Mouse (Mus musculus): ENCODE measurements at regions not wholly inside any gene's neighbourhood (a gene's known extent, or its start where the extent isn't known, plus 50 kb on each side); places are given as distances from the start of the nearest gene placed in this dataset.

- DNase-seq, result no peak
Observed at GRCm38 (mm10) chr10:108033317-108033795, 121.4 kb upstream of the Otogl start.

GRCm38 (mm10) chr10:108027506-108027905 is 115.6 kb upstream of the Otogl start:
- DNase-seq, result no peak

- peak; percentile 7 for DNase-seq
Observed at GRCm38 (mm10) chr10:108024227-108024626, 112.3 kb upstream of the Otogl start.

DNA sequence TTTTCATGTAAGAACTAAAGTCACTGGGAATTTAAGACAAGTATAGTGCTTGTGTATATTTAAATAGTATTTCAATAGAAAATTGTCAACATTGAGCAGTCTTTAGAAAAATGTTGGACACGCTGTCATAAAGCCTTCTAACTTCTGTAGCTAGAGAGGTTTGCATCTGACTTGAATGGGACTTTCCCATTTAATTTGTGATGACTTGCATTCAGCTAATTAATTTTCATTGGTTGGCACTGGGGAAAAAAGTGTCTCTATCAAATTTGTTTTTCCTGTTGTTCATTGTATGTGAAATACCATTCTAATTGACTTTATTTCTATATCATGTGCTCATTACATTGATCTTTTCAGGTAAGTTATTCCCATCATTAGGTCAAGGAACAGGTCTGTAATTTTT is 104.6 kb upstream of the Otogl start:
- DNase-seq, result no peak

DNA sequence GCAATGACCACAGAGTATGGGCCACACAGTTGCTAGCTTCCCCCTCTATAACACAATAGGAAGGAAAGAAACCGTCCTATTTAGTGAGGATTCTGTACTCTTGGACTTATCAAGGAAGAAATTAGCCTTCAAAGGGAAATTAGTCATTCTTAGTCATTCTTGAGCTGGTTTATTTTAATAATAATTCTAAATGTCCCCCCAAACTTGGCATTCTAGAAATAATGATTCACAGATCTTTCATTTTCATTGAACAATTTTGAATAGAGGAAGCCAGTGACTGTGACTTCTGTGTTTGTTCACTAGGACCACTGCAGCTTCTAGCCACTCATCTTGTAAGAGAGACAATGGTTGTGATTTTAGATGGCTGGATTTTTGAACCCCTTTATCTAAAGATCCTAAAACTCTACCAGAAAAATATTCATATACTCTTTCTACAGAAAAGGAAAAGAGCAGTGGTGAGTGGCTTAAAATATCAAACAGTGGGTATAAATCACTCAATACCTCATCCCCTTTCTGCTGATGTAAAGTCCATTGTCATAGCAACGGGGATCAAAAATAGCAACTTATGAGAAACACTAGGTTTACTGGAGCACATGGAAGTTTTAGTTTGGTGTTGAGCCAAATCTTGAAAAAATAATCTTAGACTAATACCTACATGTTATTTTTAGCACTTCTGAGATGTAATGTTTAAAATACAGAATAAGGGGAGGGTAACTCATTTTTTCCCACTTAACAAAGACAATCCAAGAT is 83.1 kb upstream of the Otogl start:
- no peak for DNase-seq

DNA sequence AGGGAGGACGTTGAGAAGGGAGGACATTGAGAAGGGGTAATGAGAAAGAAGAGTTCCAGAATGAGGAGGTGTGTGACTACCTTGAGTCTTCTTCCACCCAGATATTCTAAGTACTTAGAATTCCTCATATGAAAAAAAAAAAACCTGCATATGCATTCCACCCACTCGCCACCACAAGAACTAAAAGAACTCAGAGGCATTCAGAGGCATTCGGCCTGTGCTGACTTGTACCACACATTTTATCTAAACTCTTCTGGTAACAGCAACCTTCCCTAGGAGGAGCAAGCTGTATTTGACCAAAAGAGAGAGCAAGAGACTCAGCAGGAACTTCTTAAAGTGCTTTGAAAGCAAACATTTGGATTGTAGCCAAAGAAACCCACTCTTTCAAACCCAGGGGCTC is 80.7 kb upstream of the Otogl start:
- DNase-seq, result no peak

- no peak for DNase-seq
Observed at GRCm38 (mm10) chr10:107990557-107990956, 78.6 kb upstream of the Otogl start.

- no peak for DNase-seq
Observed at GRCm38 (mm10) chr10:107989913-107990312, 78.0 kb upstream of the Otogl start.

GRCm38 (mm10) chr10:107982632-107983031 is 70.7 kb upstream of the Otogl start:
- DNase-seq, result no peak

DNA sequence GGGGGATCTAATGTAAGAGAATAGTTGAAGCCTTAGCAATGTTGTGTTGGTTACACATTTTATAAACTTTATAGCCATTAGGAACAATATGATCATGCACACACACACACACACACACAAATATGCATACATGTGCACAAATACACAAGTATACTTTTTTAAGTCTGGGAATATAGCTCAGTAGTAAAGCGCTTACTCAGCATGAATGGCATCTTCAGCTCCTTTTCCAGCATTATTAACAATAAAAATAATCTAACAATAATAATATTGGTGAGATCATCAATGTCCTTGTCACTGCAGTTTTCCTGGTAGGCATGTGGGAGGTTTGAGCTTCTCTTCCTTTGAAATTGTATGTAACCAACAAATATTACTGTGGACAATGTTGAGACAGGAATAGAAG is 70.1 kb upstream of the Otogl start:
- no peak for DNase-seq

DNA sequence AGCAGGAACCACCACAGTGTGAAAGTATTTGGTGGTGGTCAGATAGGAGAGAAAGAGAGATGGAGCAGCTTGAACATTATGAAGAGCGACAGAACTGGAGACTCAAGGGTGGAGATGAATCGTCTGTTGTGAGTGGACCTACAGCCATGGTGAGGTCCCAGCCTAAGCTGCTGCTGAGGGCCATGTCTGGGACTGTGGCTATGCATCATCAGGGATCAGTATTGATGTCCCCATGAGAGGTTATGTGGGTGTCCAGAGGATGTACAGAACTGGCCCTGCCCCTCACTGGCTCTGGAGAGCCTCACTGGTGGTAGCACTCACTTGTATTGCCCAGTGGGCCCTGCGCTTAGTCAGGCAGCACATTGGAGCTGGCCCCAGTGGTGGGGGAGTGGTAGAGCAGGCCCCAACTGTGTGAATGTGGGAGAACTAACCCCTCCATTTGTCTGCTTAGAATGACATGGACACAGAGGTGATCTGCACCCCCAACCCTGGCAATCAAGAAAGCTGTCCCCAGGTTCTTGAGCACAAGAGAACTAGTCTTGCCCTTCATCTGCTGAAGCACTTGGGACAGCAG is 64.5 kb upstream of the Otogl start:
- no peak for DNase-seq

- no peak for DNase-seq
Observed at GRCm38 (mm10) chr10:107971748-107972147, 59.8 kb upstream of the Otogl start.

DNA sequence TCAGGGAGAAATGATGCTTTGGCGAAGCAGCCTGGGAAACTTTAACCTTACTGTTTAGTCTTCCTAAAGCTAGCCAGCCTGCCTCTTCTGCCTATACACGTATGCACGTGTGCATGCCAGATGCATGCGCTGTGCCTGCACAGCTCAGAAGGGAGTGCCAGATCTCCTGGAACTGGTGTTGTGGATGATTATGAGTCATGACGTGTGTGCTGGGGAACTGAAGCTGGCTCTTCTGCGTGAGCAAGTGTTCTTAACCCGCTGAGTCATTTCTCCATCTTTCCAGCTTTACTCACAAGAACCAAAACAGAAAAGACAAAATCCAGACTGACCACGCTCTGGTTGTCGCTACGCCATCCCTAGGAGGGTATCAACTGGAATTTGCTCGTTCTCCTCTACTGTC is 55.1 kb upstream of the Otogl start:
- DNase-seq, result no peak

GRCm38 (mm10) chr10:107964022-107964421 is 52.1 kb upstream of the Otogl start:
- no peak for DNase-seq

GRCm38 (mm10) chr10:107962130-107962529 is 50.2 kb upstream of the Otogl start:
- no peak for DNase-seq
